Mouse (Mus musculus): ENCODE measurements around the gene Brpf3.
A peak's percentile ranks its signal among the peaks of the same experiment; 100 is the strongest.
"Not testable (repeated sequence)": the region's sequence is repeated elsewhere in the genome, so short reads cannot be mapped to it uniquely, and the experiment has no call there.

Brpf3 gene

GRCm38 (mm10) chr17:28799291-28800160 is 1.4 kb upstream of the Brpf3 start:
- DNase-seq: peak; percentile 53 to 60

GRCm38 (mm10) chr17:28800281-28800670 is 614 bp upstream of the Brpf3 start:
- no peak for DNase-seq

GRCm38 (mm10) chr17:28801474-28802005 is 650 bp downstream of the Brpf3 start:
- DNase-seq: peak; percentile 100

GRCm38 (mm10) chr17:28802006-28802481 is 1.2 kb downstream of the Brpf3 start:
- DNase-seq: peak; percentile 74 to 75

GRCm38 (mm10) chr17:28803316-28803715 is 2.4 kb downstream of the Brpf3 start:
- DNase-seq: no peak

GRCm38 (mm10) chr17:28804973-28805372 is 4.1 kb downstream of the Brpf3 start:
- no peak for DNase-seq

GRCm38 (mm10) chr17:28806770-28807169 is 5.9 kb downstream of the Brpf3 start:
- DNase-seq: no peak

GRCm38 (mm10) chr17:28808714-28809113 is 7.8 kb downstream of the Brpf3 start:
- no peak for DNase-seq

- no peak for DNase-seq
Measured at GRCm38 (mm10) chr17:28809175-28809831, 8.4 kb downstream of the Brpf3 start.

GRCm38 (mm10) chr17:28812345-28812744 is 11.5 kb downstream of the Brpf3 start:
- DNase-seq: no peak

- no peak for DNase-seq
Measured at GRCm38 (mm10) chr17:28814529-28815097, 13.7 kb downstream of the Brpf3 start.

GRCm38 (mm10) chr17:28815384-28816004 is 14.6 kb downstream of the Brpf3 start:
- DNase-seq: no peak

GRCm38 (mm10) chr17:28816326-28816725 is 15.4 kb downstream of the Brpf3 start:
- DNase-seq: not testable (repeated sequence)

- DNase-seq: no peak
Measured at GRCm38 (mm10) chr17:28816875-28817811, 16.3 kb downstream of the Brpf3 start.

- no peak for DNase-seq
Measured at GRCm38 (mm10) chr17:28820189-28820588, 19.3 kb downstream of the Brpf3 start.

GRCm38 (mm10) chr17:28823004-28823745 is 22.3 kb downstream of the Brpf3 start:
- peak; percentile 81 to 86 for DNase-seq

GRCm38 (mm10) chr17:28823749-28824148 is 22.9 kb downstream of the Brpf3 start:
- DNase-seq: peak in 1 of 2 experiments; percentile 36

GRCm38 (mm10) chr17:28824896-28825295 is 24.0 kb downstream of the Brpf3 start:
- DNase-seq: no peak

GRCm38 (mm10) chr17:28825359-28826041 is 24.6 kb downstream of the Brpf3 start:
- DNase-seq: peak; percentile 48 to 54

GRCm38 (mm10) chr17:28827665-28828231 is 26.9 kb downstream of the Brpf3 start:
- no peak for DNase-seq

All from cerebellum, postnatal 10 days (tissue).